Mouse (Mus musculus) brown adipose tissue, adult 24 weeks (tissue): ENCODE measurements around the gene Dnajc6. TPM values are rescaled to one million over a fixed set of nuclear protein-coding genes. Genes with fewer than 3 reads are reported as not detected.

Experiments used
- polyA plus RNA-seq: library from polyadenylated mRNA; stranded (reverse); fragments of >200 nt; gene quantifications from 2 replicates; pipeline ENCODE4 v1.2.4, GENCODE M21; 2012; ENCODE audit not compliant: missing spikeins, insufficient read depth, insufficient read length

Dnajc6 gene
- polyA plus RNA-seq, 1 experiment = not detected

Other genes with a start within 250 kb of the Dnajc6 start
- 45.5 and 51.7 TPM in 2 replicates for gene Jak1, start 231.4 kb upstream of the Dnajc6 start, polyA plus RNA-seq
- gene Ak4, start 77.4 kb upstream of the Dnajc6 start, polyA plus RNA-seq = 0.92 and 2.4 TPM in 2 replicates
- gene Leprot, start 151.1 kb downstream of the Dnajc6 start, polyA plus RNA-seq = 36.0 and 36.4 TPM in 2 replicates
- gene Lepr, start 220.8 kb downstream of the Dnajc6 start, polyA plus RNA-seq = 0.58 and 0.99 TPM in 2 replicates